Mouse (Mus musculus): ENCODE results near the gene Tbc1d9b. TPM values are rescaled to one million over a fixed set of nuclear protein-coding genes. Genes with fewer than 3 reads are reported as not detected.
"Not testable (repeated sequence)": the region's sequence is repeated elsewhere in the genome, so short reads cannot be mapped to it uniquely, and the experiment has no call there.

Tbc1d9b gene
- 10 to 100 TPM; 18.4 to 23.5 (median 20.9) TPM for polyA plus RNA-seq (2017; shearing (Covaris generic))

GRCm38 (mm10) chr11:50130811-50131766 lies at the start of gene Tbc1d9b:
TSS of gene Tbc1d9b (plus strand) at chr11:50131396.
- ATAC-seq: peak; percentile 86

DNA sequence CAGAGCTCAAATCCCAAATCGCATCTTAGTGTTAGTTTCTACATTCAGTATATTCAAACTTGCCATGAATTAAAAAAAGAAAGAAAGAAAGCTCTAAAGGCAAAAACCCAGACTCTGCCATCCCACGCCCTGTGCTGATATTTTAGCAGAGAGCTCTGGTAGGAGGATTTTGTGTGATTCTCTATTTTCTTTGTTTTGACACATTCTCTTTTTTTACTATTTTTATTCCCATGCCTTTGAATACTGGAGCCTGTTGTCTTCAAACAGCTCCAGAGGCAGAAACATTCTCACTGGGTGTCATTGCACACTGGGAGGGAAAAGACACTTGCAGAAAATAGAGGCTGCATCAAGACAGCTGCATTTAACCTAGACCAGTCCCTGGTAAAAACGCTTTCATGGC lies 45.0 kb upstream of the Tbc1d9b start:
- ATAC-seq: no peak

DNA sequence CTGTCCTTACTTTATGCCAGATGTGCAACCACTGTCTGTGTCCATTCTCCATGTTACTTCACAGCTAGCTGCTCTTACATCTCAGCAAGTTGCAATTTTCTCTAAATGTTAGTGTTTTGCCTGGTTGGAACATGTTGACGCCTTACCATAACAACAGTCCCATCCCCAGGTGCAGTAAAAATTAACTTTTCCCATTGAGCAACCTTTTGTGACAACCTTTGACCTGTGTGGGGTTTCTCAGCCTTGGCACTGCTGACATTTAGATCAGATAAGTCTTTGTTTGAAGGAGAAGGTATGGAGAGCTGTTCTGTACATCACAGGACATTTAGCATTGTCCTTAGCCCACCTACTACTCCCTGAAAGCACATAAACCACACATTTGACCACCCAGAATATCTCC lies 41.4 kb upstream of the Tbc1d9b start:
- ATAC-seq: no peak

GRCm38 (mm10) chr11:50090982-50091675 lies 40.1 kb upstream of the Tbc1d9b start:
- no peak for ATAC-seq

- ATAC-seq: no peak
Measured at GRCm38 (mm10) chr11:50091681-50092080, 39.5 kb upstream of the Tbc1d9b start.

DNA sequence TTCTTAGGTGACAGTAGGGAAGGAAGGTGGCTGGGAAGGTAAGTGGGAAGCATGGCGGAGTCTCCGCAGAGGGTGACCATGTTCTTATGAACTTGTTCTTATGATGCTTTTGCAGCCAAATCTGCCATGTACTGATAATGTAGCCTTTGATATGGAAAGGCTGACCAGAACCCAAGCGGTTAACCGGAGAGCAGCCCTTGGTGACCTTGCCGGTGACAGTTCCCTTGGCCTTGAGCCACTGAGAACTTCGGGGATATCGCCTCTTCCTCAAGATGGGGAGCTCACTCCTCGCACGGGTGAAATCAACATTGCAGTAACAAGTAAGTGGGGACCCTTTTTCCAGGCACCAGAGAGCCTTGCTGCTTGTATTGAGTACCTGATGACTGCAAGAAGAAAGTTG lies 35.5 kb upstream of the Tbc1d9b start:
- no peak for ATAC-seq

DNA sequence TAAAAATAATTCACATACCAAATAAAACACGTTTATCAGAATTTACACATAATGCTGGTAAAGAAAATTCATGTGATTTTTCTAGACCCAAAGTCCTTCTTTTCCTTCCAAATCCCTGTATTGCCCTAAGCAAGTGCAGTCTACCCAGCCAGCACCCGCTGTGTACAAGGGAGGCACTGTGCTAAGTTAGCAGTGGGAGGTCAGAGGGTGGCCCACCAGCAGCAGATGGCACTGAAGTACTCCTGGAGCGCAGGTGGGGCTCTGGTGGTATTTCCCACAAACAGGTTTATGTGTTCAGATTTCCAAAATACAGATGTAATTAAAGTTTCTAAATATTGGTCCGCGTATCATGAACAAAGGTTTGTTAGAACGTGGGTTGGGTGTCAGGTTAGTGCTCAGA lies 34.1 kb upstream of the Tbc1d9b start:
- no peak for ATAC-seq

DNA sequence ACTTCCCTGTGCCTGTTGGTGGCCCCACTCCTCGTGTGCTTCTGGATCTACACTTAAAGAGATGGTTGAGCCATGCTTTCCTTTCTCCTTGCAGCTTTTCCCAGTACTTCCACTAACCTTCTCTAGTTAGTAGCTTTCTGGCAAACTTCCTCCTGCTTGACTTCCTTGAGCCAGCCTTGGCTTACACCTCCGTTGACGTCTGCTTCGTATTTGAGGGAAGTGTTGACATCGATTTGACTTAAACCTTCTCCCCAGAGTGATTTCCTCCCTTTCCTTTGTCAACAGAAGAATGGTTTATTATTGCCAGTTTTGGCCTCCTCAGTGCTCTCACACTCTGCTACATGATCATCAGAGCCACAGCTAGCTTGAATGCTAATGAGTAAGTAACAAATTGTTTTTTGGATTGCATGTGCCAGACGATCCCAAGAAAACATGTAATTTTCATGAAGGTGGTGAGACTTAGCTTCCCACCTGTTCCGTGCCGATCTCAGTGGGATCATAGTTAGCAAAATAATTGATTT lies 32.2 kb upstream of the Tbc1d9b start:
- ATAC-seq: no peak

- ATAC-seq: no peak
Measured at GRCm38 (mm10) chr11:50099692-50100091, 31.5 kb upstream of the Tbc1d9b start.

DNA sequence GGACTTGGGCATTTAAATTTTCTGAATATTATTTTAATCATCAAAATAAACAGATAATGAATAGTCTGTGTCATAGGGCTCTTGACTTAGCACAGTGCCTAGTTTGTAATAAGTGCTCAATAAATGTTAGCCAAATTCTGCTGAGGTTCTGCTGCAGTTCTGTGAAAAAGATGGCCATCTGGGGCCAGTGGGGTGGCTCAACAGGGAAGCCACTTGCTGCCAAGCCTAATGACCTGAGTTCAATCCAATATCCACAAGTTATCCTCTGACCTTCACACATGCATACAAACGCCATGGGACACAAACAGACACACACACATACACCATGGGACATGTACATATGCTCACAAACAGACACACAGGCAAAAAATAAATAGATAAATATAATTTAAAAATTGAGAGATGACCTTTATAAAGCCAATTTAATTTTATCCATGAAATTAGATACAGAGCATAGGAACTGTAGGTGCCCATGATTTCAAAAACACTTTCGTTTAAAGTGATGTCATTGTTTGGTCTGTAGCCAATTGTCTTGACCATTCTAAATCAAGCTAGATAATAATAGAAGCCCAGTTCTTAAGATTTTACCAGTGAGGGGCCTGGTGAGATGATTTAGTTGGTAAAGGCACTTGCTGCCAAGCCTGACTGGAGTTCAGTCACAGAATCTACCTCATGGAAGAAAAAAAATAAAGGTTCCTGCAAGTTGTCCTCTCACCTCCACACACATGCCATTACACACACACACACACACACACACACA lies 30.5 kb upstream of the Tbc1d9b start:
- ATAC-seq: no peak

DNA sequence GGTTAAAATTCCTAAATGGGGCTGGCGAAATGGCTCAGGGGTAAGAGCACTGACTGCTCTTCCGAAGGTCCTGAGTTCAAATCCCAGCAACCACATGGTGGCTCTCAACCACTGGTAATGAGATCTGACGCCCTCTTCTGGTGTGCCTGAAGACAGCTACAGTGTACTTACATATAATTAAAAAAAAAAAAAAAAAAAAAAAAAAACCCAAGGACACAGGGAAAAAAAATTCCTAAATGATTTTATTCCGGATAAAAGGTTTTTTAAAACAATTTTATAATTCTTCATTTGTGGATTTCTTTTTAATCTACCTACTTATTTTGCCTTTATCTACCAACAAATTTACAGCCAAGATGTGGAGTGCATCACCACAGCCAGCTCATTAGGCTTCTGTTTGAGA lies 29.2 kb upstream of the Tbc1d9b start:
- ATAC-seq: not testable (repeated sequence)

- ATAC-seq: no peak
Measured at GRCm38 (mm10) chr11:50104016-50104415, 27.2 kb upstream of the Tbc1d9b start.

DNA sequence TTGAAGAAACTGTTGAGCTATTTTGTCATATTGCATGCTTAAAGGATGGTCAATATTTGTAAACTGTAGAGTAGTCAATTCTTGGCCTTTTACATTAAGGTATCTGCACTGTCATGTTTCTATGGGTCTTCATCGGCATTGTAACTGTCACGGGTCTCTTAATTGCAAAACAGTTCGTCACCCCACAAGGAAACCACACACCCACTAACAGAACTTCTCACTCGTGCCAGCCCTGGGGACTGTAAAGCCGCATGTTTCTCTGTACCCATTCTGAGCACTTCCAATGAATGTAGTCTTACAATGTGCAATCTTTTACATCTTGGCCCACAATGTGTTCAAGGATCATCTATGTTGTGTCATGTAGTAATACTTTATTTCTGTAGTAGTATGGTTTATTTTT lies 26.0 kb upstream of the Tbc1d9b start:
- ATAC-seq: no peak

DNA sequence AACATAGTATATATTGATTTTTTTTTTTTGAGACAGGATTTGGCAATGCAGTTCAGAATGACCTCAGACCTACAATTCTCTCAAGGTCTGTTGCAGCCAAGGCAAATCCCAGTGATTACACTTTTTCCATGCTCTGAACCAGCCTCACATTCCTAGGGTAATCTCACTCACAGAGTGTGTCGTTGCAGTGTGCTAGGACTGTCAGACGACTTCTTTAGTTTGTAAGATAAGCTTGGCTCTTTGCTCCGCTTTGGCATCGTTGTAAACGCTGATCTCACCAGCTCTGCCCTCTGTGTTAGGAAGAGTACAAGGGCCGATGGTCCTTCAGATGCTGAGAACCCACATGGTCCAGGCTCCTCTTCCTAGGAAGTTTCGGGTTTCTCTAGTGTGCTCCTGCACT lies 25.2 kb upstream of the Tbc1d9b start:
- ATAC-seq: no peak

DNA sequence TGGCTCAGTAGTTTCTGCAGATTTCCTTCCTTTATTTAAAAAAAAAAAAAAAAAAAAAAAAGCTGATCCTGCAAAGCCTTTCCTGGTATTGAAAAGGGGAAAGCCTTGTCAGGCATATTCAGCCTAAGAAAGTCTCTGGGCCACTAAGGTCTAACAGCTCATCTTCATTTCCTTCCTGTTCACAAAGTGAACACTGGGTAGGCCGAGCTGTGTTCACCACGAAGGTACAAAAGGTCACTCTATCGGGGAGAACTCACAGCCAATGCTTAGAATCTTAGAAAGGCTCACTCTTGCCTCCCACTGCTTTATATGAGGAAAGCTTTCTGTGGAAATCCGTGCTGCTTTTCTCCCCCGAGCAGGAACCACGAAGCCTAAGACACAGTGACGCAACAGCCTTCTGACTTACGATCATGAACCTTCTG lies 22.4 kb upstream of the Tbc1d9b start:
- ATAC-seq: no peak

GRCm38 (mm10) chr11:50114329-50114728 lies 16.9 kb upstream of the Tbc1d9b start:
- ATAC-seq: peak; percentile 72

DNA sequence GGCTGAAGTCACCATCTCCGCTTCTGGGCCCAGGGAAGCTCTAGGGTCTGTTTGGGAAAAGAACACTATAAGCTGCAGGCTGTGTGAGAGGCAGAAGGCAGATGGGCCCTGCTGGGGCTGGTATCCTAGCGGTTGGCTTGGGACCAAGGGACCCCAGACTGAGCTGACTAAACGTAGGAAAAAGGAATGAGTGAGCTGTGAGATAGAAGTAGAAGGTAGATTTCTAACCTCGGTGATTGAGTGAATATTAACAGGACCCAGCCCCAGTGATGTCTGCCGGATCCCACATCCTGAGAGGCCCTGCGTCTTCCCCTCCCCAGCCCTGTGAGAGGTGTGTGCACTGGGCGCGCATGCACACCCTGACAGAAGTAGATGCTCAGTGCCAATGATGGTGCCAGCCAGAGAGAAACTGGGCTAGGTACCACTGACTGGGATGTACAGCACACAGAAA lies 8.5 kb upstream of the Tbc1d9b start:
- ATAC-seq: no peak

DNA sequence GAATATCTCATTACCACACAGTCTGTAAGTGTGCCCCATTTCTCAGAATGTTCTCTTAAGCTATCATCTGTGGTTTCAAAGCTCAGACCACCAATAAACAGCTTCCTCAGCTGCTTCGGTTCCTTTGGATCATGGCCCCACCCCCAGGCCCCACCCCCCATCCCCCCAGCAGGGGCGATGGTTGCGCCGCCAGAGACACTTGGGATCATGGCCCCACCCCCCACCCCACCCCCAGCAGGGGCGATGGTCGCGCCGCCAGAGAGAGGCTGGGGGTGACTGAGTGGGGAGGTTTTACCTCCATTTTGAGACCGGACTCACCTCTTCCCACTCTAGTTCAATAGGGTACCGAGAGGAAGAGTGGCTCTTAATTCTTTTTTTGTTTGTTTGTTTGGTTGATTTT lies 3.4 kb upstream of the Tbc1d9b start:
- ATAC-seq: no peak

- no peak for ATAC-seq
Measured at GRCm38 (mm10) chr11:50131801-50132201, 605 bp downstream of the Tbc1d9b start.

DNA sequence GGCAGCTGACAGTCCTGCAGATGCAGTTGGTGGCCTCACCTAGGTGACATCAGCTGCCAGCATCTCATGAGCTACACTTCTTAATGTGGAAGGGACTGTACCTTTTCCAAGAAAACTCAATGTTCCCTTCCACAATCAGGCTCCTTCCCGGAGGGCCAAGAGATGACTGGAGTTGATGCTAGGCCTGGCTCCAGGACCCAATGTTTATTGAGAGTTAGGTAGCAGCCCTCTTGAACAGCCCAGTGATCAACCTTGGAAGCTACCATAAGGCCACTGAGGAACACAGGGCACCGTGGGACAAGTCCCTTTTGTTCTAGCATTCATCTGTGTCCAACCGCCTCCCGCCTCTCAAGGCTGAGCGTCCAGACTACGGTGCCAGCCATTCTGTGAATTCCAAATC lies 1.1 kb downstream of the Tbc1d9b start:
- no peak for ATAC-seq

DNA sequence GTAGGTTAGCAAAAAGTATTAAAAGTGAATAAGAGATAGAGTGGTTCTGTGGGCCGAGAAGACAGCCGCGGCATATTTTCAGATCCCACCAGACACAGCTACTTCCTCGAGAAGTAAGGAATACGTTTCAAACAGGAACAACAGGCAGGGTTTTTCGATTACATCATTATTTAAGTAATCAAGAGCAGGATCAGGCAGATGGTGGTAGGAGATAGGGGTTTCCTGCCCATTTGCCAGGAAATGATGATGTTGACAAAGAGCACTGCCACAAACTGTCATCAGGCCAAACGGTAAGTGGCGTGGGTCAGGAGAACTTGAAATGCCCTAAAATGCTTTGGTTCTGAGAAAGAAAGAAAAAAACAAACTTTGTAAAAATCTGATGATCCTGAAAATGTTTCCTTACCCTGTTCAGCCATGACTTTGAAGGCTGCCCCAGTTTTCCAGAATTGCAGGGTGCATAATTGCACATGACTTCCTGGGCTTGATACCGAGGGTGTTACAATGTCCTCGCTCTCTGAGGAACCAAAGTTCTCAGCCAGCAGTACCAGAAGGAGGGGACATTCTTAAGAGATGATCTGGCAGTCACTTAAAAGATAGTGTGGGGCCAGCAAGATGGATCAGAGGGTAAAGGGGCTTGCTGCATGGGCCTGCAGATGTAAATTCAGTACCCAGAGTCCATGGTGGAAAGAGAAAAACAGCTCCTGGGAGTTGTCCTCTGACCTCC lies 3.1 kb downstream of the Tbc1d9b start:
- ATAC-seq: no peak

- ATAC-seq: no peak
Measured at GRCm38 (mm10) chr11:50138206-50138822, 7.1 kb downstream of the Tbc1d9b start.

All from inflammation-experienced regulatory T-cells, adult 6 months (primary cell).